Mouse (Mus musculus): ENCODE measurements around the gene Mybpc2.

DNA sequence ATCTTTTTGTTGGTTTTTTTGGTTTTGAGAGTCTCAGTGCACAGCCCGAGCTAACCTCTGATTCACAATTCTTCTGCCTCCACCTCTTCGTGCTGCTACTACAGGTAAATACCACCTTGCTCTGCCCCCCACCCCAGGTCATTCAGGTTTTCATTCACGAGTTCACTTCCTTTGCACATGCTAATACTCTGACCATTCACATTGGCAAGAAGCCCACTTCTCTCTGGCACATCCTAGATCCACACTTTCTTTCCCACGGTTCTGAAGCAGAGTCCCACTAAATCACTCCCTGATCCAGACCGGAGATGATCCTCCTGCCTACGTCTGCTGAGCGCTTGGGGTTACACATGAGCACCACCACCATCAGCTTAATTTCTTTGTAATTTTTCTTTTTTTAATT is 29.4 kb downstream of the Mybpc2 start:
- TF ChIP-seq CTCF (IDR thresholded peaks at IDR 0.05; ENCODE audit: low read depth, low read length) (no peak), TAL1 (conservative IDR thresholded peaks at IDR 0.05; ENCODE audit: low read depth, low read length) (no peak)

Measured in G1E (cell line).